Mouse (Mus musculus) brain, embryonic 18.5 days (tissue): ENCODE results near the gene Miox.

Source experiments
- DNase-seq: peaks from one replicate; pipeline ENCODE4 v3.0.0-alpha.2; 2012; ENCODE audit warnings: low read depth, low spot score

Miox gene

DNA sequence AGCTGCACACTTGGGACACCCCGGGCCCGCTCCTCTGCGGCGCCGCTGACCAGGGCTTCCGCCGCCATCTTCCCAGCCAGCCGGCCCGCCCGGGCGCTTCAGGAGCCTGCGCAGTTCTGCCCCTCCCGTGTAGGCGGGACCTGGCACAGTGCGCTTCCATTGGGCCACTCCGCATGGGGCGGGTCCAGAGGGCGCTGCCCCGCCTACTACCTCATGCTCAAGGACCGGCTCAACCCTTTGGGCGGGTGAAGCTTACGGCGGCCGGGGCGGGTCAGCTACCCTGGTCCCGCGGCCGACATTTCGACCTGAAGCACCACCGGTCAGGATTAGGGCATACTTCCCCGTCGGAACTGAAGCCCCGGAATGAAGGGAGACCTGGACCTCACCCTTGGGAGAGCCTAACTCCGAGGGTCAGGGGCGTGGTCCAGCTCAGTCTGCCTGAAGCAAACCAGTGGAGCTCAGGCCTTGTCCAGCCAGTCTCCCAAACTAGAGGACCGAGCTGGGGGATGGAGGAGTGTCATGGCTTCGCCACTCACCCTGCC is 18.9 kb upstream of the Miox start, which contains the start of gene Sbf1:
Gene Sbf1, minus strand, starts transcription at position 122 of the 542 bp plus-strand sequence.
- DNase-seq = peak; percentile 91

DNA sequence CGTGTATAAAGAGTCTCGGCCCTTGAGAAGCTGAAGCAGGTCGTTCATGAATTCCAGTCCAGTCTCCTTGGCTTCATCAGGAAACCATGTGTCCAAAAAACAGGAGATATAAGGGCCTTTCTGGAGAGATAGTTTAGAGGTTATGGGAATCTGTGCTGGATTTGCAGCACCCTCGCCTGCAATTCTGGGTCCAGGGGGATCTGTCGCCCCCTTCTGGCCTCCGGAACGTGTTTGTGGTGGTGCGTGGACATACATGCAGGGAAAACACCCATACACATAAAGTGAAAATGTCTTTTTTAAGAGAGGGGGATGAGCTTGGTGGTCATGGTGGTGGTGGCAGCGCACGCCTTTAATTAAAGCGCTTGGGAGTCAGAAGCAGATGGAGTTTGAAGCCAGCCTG is 18.1 kb upstream of the Miox start:
- no peak for DNase-seq

DNA sequence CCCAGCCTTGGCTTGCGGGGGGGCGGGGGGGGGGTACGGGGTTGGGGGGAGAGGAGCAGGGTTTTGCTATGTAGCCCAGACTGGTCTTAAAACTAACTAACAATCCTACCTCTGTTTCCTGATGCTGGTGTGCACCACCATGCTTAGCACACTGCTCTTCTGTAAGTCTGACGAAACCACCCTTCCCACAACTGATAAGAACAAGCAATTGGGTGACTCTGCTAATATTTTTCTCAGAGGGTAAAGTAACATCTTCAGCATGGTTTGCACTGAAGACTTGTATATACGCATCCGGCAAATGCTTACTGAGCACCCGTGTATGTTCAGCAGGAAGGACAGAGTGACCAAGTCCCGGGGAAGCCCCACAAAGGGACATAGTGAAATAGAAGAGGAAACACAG is 12.9 kb upstream of the Miox start:
- DNase-seq = no peak

DNA sequence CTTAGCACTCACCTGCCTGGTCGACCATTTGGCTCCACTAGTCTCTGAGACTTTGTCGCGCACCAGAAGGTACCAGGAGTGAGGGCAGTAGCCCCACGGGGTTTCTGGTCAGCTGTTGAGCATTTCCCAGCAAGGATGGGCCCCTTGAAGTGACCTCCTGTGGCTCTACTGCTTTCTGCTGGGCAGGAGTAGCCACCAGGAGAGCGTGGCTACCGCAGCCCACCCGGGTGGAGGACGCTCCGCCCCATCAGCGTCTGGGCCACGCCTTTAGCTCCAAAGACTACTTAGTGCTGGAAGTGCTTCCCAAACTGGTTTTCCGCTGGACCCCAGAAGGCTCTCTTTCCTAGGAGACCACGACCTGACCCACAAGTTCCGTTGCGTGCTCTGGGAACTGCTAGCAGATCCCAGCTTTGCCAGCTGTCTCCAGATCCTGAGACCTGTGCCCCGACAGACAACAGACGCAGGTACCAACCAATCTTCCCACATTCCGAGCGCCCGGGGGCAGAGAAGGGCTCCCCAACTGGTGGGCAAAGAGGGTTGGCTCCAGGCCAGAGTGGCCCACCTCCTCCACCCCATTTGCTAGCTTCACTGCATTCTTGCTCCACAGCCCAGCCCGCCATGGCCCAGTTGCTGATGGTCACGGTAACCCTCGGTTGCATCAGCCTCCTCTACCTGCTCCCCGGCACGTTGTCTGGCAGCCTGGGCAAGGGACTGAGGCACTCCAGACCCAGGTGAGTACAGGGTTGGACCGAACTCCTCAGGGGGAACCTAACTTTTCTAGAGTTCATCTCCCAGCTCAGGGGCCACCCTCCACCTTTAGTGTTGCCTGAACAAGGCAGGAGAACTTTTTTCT is 11.3 kb upstream of the Miox start, which contains the start of gene Adm2:
Gene Adm2, plus strand, starts transcription at position 51 of the 853 bp plus-strand sequence.
- no peak for DNase-seq

DNA sequence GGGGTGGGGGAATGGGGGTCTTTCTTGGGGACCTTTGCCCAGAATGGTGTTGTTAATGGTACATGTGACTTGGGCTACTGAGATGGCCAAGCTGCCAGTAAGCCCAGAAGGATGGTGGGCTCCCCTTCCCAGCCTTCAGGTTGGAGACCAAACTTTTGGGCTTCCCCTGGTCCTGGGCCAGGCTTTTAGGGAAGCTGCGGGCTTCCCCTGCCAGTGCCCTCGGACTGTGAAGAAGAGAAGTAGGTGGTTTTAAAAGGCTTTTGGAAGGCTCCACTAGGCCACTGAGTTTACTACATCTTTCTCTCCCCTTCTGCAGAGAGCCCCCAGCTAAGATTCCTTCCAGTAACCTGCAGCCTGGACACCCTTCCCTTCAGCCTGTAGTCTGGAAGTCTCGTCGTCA is 10.5 kb upstream of the Miox start:
- DNase-seq = no peak

DNA sequence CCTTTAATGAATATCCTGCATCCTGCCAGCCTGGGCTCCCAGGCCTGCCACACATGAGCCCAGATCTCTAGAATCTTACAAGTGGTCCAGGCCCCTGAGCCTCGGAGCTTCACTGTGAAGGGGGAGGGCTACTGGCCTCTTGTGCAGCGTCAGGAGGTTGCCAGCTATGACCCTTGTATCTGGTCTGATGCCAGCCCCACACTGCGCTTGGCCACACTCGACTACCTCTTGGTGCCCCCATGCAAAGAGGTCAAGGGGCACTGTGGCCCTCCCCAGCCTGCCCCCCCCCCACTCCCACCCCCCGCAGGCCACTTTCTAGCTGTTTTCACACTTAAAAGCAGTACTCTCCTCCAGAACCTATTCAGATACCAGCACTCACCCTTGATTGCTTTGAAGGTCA is 7.8 kb upstream of the Miox start:
- DNase-seq = no peak

DNA sequence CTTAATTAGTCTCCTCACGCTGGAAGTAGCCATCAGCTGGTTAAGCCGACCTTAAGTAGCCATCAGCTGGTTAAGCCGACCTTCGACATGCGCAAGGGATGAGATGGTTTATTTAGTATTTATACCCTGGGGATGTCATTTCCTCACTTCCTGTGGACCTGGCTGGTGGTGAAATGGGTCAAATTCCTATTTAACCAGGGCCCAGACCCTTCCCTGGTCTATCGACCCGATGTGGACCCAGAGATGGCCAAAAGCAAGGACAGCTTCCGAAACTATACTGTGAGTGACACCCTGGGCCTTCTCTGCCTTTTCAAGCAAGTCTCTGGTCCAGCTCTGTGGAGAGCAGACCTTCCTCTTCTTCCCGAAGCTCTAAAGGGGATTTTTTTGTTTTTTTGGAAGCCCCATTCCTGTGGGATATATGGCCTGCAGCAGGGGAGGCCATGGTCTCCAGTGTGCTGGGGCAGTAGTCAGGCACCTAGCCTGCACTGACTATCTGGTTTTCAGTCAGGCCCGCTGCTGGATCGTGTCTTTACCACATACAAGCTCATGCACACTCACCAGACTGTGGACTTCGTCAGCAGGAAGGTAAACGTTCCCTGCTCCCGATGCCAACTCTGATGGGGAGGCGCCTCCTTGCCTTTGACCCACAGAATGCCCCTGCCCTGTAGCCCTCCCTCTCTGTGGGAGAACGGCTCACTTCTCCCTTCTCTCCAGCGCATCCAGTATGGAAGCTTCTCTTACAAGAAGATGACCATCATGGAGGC is 758 bp downstream of the Miox start:
- no peak for DNase-seq

DNA sequence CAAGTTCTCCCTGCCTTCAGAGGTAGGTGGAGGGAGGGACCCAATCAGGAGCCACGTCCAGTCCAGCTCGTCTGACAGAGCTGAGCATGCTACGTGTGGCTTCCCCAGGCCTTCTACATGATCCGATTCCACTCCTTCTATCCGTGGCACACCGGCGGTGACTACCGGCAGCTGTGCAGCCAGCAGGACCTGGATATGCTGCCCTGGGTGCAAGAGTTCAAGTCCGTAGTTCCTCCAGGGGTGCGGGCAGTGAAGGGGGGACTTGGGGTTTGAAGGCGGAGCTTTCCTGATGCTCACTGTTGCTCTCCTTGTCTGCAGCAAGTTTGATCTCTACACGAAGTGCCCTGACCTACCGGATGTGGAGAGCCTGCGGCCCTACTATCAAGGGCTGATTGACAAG is 2.2 kb downstream of the Miox start:
- DNase-seq = no peak

DNA sequence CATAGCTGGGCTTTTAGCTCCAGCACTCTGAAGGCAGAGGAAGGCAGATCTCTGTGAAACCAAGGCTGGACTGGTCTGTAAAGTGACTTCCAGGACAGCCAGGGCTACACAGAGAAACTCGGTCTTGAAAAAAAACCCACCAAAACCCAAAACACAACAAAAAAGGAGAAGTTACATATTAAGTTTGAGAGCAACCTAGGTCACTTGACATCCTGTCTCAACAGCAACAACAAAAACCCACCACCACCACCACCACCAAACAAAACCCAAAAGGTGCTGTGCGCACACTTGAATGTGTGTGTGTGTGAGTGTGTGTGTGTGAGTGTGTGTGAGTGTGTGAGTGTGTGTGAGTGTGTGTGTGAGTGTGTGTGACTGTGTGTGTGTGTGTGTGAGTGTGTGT is 5.5 kb downstream of the Miox start:
- DNase-seq = no peak

DNA sequence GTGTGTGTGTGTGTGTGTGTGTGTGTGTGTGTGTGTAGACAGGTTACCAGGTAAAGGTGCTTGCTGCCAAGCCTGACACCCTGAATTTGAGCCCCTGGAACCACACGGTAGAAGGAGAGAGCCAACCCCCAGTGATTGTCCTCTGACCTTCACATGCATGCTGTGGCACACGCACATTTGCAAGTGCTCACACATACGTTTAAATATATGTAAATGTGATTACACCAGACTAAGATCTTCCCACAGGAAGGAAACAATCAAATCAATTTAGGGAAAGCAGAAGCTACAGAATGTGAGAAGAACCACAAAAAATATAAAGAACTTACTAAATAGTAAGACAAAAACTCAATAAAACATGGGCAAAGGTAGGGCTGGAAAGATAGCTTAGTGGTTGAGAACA is 5.9 kb downstream of the Miox start:
- no peak for DNase-seq

DNA sequence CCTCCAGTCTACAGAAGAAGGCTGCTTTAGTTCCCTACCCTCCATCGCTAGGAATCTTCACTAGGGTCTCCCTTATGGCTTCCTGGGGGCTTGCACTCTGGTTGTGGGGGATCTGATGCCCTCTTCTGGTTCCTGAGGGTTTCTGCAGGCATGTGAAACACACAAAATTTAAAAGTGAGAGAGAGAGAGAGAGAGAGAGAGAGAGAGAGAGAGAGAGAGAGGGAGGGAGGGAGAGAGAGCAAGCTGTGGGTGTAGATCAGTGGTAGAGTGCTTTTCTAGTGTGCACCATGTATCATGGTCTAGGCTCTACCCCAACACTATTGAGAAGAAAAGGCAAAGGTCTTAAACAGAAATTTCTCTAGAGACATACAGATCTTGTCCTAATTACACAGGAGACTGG is 7.5 kb downstream of the Miox start:
- DNase-seq = no peak

DNA sequence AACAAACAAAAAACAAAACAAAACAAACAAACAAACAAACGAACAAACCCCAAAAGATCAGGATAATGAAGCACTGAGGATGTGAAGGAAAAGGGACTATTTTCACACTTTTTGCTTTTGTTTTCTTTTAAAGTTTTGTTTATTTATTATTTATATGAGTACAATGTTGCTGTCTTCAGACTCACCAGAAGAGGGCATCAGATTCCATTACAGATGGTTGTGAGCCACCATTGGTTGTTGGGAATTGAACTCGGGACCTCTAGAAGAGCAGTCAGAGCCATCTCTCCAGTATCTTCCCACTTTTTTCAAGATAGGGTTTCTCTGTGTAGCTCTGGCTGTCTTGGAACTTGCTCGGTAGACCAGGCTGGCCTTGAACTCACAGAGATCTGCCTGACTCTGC is 9.1 kb downstream of the Miox start:
- no peak for DNase-seq

DNA sequence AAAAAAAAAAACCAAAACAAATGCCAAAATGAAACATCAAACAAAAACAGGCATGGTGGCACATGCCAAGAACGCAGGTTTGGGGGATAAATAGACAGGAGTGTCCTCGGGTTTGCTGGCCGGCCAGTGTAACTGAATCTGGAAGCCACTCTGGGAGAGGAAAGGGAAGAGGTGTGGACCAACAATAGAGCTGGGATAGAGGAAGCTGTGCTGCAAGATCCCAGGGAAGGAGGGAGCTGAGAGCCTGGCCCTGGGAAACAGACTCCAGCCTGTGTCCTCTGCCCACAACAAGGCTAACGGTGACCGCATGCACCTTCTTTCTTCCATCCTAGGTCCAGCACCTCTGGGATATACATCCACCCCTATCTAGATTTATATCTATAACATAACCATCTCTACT is 16.2 kb downstream of the Miox start:
- DNase-seq = no peak

DNA sequence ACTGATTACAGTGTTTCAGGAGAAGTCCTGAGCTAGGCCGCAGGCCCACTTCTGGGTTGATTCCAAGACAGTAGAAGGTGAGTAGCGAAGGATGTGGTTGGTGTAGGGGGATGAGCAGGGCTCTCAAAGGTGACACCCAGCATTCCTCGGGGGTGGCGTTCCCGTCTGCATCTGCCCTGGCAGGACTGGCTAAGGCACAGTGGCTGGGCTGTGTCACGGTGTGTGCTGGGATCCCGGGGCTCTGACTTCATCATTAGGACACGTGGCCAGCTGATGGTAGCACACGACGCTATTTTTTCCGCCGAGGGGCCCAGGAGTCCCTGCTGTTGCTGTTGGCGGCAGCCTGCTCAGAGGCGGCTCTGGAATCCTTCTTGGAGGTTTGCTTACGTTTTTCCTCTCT is 17.1 kb downstream of the Miox start:
- no peak for DNase-seq

DNA sequence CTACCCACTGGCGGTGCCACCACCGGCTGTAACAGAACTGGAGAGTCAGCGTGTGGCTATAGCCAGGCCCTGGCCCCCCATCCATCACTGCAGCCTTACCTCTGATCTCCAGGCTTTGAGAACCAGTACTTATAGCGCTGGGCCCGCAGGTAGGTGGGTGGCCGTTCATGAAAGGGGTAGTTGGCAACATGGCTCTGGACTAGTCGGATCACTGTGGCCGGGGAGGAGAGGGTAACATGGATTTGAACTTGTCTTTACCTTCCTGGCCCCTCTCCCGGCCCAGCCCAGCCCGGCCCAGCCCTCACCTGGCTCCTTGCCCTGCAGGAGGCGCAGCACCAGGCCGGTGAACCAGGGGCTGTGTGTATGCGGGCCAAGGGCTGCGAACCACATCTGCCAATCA is 17.9 kb downstream of the Miox start:
- no peak for DNase-seq

DNA sequence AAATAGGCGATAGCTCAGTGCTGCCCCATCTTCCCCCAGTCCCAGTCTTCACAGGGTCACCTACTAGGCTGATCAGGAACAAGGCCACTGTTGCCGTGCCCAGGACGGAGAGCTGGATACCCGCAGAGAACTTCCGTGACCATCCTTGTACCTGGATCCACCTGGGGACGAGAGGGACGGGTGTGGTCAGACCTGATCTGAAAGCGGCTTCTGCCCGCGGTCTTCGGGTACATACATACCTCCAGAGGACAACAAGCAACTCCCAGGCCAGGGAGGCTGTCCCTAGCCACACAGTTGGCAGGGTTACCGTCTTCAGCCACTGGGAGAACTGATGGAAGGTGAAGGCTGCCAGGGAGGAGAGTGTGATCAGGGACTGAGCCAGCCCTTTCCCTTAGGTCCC is 18.6 kb downstream of the Miox start:
- no peak for DNase-seq

DNA sequence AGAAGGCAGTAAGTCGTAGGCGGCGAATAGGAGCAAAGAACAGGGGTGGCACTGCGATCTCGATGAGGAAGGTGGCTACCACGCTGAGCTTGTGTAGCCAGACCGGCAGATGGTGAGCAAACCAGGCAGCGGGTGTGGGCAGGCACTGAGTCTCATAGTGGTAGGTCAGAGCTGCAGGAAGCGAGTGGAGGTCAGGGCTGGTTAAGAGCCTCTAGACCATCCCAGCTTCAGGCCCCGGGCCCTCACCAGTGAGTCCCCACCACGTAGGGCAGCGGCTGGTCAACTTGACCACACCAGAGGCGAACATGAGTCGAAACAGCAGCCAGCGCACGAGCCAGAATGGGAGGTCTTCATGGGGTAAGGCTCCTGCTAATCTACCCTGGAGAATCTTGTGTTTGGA is 19.6 kb downstream of the Miox start:
- DNase-seq = no peak

DNA sequence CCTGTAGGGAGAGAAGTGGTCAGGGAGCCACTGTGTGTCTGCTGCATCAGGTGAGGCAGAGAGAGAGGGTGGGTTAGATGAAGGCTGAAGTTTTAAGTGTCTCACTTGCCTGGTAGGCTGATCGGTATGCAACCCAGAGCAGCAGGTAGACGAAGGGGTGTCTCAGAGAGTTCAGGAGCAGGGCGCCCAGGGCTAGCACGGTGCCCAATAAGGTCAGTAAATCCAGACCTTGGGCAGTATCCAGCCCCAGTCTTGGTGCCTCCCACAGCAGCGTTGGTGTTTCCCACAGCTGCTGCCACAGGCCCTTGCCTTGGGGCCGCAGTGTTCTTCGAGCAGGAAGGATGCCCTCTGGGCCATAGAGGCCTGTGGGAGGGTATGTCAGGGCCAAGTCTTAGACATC is 20.3 kb downstream of the Miox start:
- DNase-seq = no peak

DNA sequence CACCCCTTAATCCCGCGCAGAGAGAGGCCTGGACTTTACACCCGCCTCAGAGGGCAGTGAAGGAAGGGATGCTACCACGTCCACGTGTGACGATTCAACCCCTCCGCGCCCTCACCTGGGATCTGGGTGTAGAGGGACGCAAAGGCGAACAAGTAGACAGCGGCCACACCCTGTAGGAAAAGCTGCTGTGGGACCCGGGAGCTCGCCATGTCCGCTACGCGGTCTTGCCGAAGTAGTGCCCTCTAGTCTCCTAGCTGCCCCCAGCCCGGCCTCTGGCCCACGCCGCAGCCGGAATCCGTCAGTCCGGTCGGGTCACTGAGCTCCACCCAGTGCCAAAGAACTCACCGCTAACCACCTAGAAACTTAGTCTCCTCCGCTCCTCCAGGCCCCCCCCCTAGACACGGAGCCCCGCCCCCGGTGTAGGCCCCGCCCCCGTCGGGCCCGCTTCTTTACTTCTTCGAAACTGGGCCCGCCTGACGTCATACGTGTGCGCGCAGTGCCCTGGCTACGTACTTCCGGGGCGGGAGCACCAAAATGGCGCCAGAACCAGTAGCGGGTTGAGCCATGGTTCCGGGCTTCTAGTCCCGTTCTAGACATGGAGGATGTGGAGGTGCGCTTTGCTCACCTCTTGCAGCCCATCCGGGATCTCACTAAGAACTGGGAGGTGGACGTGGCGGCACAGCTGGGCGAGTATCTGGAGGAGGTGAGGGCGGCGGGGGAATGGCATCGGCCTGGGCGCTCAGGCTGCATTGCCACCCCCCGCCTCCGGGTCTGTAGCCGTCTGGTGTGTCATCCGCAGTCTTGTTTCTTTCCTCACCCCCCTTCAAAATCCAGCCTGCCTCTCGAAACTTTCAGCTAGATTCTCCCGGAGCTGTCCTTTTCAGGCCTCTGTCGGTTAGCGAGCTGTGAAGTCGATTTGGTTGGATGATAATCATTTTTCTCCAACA is 21.3 kb downstream of the Miox start, which contains the start of the genes Lmf2 and Ncaph2:
Gene Lmf2, minus strand, starts transcription at position 419 of the 947 bp plus-strand sequence.
Gene Ncaph2, plus strand, starts transcription at position 479 of the 947 bp plus-strand sequence.
- DNase-seq = peak; percentile 90

DNA sequence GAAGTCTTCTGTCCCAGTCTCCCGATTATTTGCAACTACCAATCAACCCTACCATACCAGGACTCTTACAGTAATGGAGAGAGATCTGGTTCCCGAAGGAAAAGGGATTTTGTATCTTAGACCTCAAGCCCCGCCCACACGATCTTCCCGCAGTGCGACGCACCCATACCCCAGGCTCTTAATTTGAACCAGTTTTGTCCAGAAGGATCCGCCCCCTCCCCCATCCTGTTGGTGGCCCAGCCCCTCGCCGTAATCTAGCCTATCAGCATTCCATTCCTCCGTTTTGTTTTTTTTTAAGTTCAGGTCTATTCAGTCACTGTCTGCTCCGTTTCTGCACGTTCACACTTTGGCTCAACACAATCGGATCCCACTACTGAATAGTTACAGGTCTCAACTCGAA is 22.2 kb downstream of the Miox start:
- peak; percentile 59 for DNase-seq

DNA sequence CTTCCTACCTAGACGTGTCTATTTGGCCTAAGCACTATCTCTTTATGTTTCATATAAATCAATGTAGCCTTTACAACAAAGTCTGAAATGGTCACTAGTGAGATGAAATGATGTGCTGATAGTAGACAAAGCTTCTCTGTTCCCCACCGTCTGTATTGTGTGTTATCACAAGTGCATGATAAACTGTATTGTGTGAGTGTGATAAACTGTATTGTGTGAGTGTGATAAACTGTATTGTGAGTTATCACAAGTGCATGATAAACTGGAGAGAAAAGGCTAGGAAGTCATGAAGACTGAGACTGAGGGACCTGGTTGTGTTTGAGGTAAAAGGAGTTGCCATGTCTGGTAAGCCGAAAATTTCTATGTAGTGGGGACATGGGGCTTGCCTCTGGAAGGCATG is 24.6 kb downstream of the Miox start:
- DNase-seq = no peak
